Mouse (Mus musculus) testis, postnatal 10 days (tissue): ENCODE data around the gene Il25.
A peak's percentile ranks its signal among the peaks of the same experiment; 100 is the strongest.
"Not testable (repeated sequence)": the region's sequence is repeated elsewhere in the genome, so short reads cannot be mapped to it uniquely, and the experiment has no call there.

Experiments used
- DNase-seq: peaks from one replicate; pipeline ENCODE4 v3.0.0; 2021; ENCODE audit warnings: low spot score

The Il25 gene

GRCm38 (mm10) chr14:54926401-54927158 is 5.9 kb upstream of the Il25 start:
- peak; percentile 82 for DNase-seq

- no peak for DNase-seq
Observed at GRCm38 (mm10) chr14:54927296-54927695, 5.2 kb upstream of the Il25 start.

DNA sequence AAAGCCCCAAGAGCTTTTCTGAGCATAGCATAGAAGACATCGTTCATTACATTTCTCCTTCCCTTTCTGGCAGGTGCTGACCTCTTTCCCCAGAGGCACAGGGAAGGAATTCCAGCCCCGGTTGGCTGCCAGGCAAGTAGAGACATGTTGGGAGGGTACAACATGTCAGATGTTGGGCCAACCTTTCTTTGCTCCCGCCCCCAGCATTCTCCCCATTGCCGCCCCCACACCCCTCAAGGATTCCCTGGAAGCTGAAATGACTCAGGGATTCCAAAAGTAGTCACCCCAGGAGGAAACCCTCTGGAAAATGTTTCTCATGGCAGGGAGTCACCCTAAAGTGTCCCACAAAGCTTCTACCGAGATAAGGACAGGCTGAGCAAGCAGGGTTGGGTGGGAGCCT is 2.7 kb upstream of the Il25 start:
- no peak for DNase-seq

- DNase-seq, result no peak
Observed at GRCm38 (mm10) chr14:54930431-54930830, 2.1 kb upstream of the Il25 start.

GRCm38 (mm10) chr14:54935904-54936830 is 3.7 kb downstream of the Il25 start, which contains the start of gene Cmtm5:
Gene Cmtm5 (plus strand): TSS chr14:54936261.
- DNase-seq, result no peak

- no peak for DNase-seq
Observed at GRCm38 (mm10) chr14:54936831-54937160, 4.3 kb downstream of the Il25 start.

GRCm38 (mm10) chr14:54937361-54938182 is 5.1 kb downstream of the Il25 start:
- no peak for DNase-seq

DNA sequence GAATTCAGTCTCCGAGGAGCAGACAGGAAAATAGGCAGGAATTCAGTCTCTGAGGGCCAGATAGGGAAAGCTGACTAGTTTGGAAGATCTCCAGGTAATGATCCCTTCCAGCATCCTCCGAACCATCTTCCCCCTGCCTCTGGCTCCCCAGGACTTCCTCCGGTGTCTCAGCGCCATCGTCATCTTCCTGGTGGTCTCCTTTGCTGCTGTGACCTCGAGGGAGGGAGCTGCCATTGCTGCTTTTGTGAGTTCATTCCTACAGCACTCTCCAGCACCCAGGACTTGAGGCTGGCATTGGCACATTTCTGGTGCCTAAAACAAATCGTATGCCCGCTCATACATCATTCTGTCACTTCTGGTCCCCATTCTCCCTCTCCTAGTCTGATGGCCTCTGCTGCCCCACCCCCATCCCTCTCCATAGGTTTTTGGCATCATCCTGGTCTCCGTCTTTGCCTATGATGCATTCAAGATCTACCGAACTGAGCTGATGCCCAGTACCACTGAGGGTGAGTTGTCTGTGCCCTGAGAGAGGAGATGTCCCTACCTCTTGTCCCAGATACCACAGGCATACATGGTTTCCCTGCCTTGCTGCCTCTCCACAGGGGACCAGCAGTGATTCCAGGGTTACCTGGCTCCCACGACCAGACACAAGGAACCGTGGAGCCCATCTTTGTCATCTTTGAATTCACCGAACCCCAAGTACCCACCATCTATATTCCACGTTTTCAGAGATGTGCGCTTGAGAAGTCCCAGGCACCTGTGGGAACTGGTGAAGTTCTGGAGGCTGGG is 6.1 kb downstream of the Il25 start:
- DNase-seq, result no peak

GRCm38 (mm10) chr14:54939434-54940175 is 7.1 kb downstream of the Il25 start:
- DNase-seq, result peak; percentile 70

DNA sequence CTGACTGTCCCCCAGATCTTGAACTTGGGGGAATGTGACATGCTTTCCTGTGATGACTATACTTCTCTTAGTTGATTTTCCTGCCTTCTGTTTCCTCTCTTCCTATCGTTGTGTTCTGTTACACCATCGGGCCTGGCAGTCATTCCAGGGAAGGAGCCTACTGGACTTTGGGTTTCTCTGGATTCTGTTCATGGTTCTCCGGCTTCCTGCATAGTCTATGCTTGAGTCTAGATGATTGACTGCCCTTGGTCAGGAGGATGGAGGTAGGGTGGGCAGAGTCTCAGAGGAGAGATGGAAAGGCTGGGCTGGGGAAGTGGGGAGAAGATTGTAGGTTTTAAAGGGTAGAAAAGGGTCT is 7.7 kb downstream of the Il25 start:
- no peak for DNase-seq

DNA sequence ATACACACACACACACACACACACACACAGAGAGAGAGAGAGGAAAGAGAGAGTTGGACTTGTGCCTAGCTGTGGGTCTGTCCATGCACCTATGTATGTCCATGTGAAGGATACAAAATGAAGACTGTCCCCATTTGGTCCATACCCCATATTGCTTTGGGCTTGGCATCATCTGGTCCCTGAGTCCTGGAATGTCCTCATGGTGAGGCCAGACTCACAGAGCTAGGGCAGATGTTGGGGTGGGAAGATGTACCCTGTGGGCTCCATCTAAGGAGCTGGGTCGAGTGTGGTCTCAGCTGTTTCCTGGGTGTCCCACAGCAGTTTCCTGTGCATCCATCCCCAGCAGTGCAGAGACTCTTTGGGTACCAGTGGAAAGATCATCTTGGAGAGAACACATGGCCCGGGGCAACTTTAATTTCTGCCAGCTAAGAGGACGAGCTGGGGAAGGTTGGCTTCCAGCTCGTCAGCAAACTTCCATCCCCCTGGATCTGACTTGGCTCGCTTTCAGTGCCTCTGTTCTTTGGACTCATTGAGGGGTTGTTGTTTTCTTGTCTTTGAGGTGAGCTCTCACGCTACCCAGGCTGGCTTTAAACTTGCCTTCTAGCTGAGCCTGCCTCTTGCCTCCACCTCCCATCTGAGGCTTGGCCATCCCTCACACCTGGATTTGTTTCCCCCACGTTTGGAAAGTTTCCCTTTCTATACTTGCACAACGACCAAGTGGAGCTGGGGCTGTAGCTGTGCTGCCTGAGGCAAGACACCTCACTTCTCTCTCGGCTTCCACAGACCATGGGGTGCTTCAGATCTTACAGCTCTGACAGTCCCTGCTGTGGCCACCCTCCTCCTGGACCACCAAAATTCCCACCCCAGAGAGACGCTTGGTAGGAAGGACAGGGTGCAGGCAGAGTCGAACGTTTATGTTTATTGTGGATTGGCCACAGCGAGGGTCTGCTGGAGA is 8.8 kb downstream of the Il25 start:
- DNase-seq, result no peak

GRCm38 (mm10) chr14:54942479-54942878 is 10.0 kb downstream of the Il25 start:
- DNase-seq, result no peak

DNA sequence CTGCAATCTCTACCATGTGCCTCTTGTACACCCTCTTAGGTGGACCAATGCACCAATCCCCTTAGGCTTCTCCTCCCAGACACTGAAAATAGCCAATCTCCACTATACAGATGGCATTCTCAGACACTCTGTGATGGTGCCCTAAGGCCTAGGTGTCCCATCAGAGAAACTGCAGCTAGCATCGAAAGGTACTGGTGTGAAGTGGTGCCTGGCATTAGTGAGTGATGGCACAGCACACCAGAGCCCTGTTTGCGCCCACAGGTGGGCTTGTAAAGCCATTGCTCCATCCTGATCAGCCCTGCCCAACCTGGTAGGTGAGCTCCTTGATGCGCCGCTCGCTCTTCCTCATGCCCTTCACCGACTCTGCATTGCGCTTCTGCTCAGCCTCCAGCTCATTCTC is 11.5 kb downstream of the Il25 start:
- no peak for DNase-seq

DNA sequence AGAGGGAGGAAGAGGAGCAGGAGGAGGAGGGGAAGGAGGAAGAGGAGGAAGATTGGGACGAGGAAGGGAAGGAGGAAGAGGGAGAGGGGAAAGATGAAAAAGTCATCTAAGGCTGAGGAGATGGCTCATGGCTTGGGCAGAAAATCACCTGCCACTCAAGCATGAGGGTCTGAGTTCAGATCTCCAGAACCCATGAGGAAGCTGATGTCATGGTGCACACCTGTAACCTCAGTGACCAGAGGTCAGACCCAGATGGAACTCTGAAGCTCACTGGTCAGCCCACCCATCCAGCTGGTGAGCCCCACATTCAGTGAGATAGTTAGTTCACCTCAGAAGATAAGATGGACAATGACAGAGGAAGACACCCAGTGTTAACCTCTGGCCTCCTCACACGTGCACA is 12.4 kb downstream of the Il25 start:
- no peak for DNase-seq

- no peak for DNase-seq
Observed at GRCm38 (mm10) chr14:54945975-54946704, 13.6 kb downstream of the Il25 start.

- not testable (repeated sequence) for DNase-seq
Observed at GRCm38 (mm10) chr14:54947008-54947407, 14.5 kb downstream of the Il25 start.

DNA sequence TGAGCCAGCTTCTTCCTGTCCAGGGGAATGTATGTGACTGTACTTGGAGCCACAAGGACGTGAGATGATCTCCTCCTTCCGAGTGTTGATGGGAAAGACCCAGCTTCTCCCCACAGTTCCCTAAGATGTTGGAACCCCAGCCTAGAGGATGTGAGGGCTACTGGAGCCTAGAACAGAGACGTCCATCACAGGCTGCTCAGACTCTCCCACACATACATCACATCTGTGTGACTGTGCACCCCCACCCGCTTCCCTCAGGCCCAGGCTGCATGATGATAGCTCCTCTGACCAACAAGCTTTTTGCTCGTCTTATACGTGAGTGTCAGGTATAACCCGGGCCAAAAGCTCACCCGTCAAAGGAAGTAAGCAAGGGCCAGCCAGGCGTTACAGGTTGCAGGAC is 16.3 kb downstream of the Il25 start:
- no peak for DNase-seq

DNA sequence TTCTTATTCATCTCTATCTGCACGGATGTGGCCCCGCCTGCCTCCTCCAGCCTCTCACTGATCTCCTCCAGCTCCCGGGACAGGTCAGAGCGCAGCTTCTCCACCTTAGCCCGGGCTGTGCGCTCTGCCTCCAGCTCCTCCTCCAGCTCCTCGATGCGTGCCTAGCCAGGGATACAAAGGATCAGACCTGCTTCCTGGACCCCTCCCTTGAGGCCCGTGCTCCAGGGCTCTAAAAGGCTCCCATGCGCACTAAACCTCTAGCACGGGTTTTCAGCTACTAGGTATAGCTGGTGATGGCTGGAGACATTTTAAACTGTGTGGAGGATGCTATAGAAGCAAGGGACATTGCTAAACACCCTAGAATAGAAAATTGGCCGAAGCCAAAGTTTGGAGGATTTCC is 18.0 kb downstream of the Il25 start:
- DNase-seq, result no peak

DNA sequence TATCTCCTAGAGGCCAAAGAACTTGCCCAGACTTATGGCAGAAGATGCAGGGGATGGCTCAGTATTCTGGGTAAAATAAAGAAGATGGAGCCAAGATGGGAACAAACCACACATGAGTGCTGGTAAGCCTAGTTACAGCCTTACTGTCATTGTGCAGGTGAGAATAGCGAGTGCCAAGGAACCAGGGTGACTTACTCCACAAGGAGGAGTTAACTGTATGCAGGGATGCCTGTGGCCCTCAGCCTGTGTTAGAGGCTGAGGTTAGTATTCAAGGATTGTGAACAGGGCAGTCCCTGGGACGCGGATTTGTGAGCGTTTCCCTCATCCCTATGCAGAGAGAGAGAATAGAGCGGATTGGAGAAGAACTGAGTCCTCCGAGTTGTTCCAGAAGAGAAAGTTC is 19.1 kb downstream of the Il25 start:
- DNase-seq, result no peak
